Mouse (Mus musculus): ENCODE data around the gene Fam234a. TPM values are rescaled to one million over a fixed set of nuclear protein-coding genes. Genes with fewer than 3 reads are reported as not detected.
A peak's percentile ranks its signal among the peaks of the same experiment; 100 is the strongest.

Gene Fam234a
- polyA plus RNA-seq, 1 experiment from 2014 or later = 49.6 TPM

GRCm38 (mm10) chr17:26239551-26239950, 4.5 kb downstream of the Fam234a start:
- no peak for ATAC-seq (ENCODE audit: low read depth)
- no peak overlapping the region for H3K9ac ChIP-seq (ENCODE audit: low read length)
- H3K4me2 ChIP-seq (ENCODE audit: low read depth, low read length) = no peak overlapping the region
- no peaks in the 10 kb centered on the region; the same call in 1 of the 2 replicates for H3K4me1 ChIP-seq (replicated peaks; ENCODE audit: control insufficient read depth, insufficient read depth, low read length)
- no peaks in the 10 kb centered on the region for H3K27me3 ChIP-seq (ENCODE audit: control insufficient read depth, insufficient read depth, low read depth, low read length)
- 52% methylated on average over 2 of the region's 2 CpGs for WGBS
- no peak overlapping the region for H3K4me3 ChIP-seq (ENCODE audit: low read length)
- H3K27ac ChIP-seq (ENCODE audit: low read length) = no peak overlapping the region
- H3K36me3 ChIP-seq (ENCODE audit: control insufficient read depth, insufficient read depth, low read length) = no peaks in the 10 kb centered on the region
- H3K9me3 ChIP-seq (ENCODE audit: control insufficient read depth, low read length) = no peaks in the 10 kb centered on the region

GRCm38 (mm10) chr17:26237667-26238066, 6.4 kb downstream of the Fam234a start:
- no peaks in the 10 kb centered on the region for H3K27me3 ChIP-seq (ENCODE audit: control insufficient read depth, insufficient read depth, low read depth, low read length)
- H3K4me2 ChIP-seq (ENCODE audit: low read depth, low read length) = no peak overlapping the region
- no peaks in the 10 kb centered on the region for H3K36me3 ChIP-seq (ENCODE audit: control insufficient read depth, insufficient read depth, low read length)
- H3K27ac ChIP-seq (ENCODE audit: low read length) = no peak overlapping the region
- H3K9ac ChIP-seq (ENCODE audit: low read length) = no peak overlapping the region
- ATAC-seq (ENCODE audit: low read depth) = no peak
- no peak overlapping the region for H3K4me3 ChIP-seq (ENCODE audit: low read length)
- H3K9me3 ChIP-seq (ENCODE audit: control insufficient read depth, low read length) = no peaks in the 10 kb centered on the region
- no peaks in the 10 kb centered on the region for H3K4me1 ChIP-seq (replicated peaks; ENCODE audit: control insufficient read depth, insufficient read depth, low read length)
- 78% methylated on average over 10 of the region's 10 CpGs for WGBS

- no peak overlapping the region for H3K27ac ChIP-seq (ENCODE audit: low read length)
- H3K4me3 ChIP-seq (ENCODE audit: low read length) = no peak overlapping the region
- 63% methylated on average over 13 of the region's 13 CpGs for WGBS
- no peaks in the 10 kb centered on the region for H3K27me3 ChIP-seq (ENCODE audit: control insufficient read depth, insufficient read depth, low read depth, low read length)
- H3K9me3 ChIP-seq (ENCODE audit: control insufficient read depth, low read length) = no peaks in the 10 kb centered on the region
- no peak overlapping the region for H3K9ac ChIP-seq (ENCODE audit: low read length)
- no peak overlapping the region for H3K4me2 ChIP-seq (ENCODE audit: low read depth, low read length)
- H3K36me3 ChIP-seq (ENCODE audit: control insufficient read depth, insufficient read depth, low read length) = no peaks in the 10 kb centered on the region
- ATAC-seq (ENCODE audit: low read depth) = no peak
- H3K4me1 ChIP-seq (replicated peaks; ENCODE audit: control insufficient read depth, insufficient read depth, low read length) = no peaks in the 10 kb centered on the region
These were observed 8.8 kb downstream of the Fam234a start for GRCm38 (mm10) chr17:26235077-26235815.

GRCm38 (mm10) chr17:26234386-26234785, 9.7 kb downstream of the Fam234a start:
- 77% methylated on average over 8 of the region's 8 CpGs for WGBS
- H3K36me3 ChIP-seq (ENCODE audit: control insufficient read depth, insufficient read depth, low read length) = no peaks in the 10 kb centered on the region
- ATAC-seq (ENCODE audit: low read depth) = no peak

GRCm38 (mm10) chr17:26232863-26233262, 11.2 kb downstream of the Fam234a start:
- no peaks in the 10 kb centered on the region for H3K36me3 ChIP-seq (ENCODE audit: control insufficient read depth, insufficient read depth, low read length)
- no peak overlapping the region for H3K4me3 ChIP-seq (ENCODE audit: low read length)
- H3K27ac ChIP-seq (ENCODE audit: low read length) = no peak overlapping the region
- WGBS = 72% methylated on average over 8 of the region's 8 CpGs
- H3K4me1 ChIP-seq (replicated peaks; ENCODE audit: control insufficient read depth, insufficient read depth, low read length) = no peaks in the 10 kb centered on the region
- H3K27me3 ChIP-seq (ENCODE audit: control insufficient read depth, insufficient read depth, low read depth, low read length) = no peaks in the 10 kb centered on the region
- H3K9me3 ChIP-seq (ENCODE audit: control insufficient read depth, low read length) = no peaks in the 10 kb centered on the region
- no peak for ATAC-seq (ENCODE audit: low read depth)
- H3K4me2 ChIP-seq (ENCODE audit: low read depth, low read length) = no peak overlapping the region
- no peak overlapping the region for H3K9ac ChIP-seq (ENCODE audit: low read length)

More at GRCm38 (mm10) chr17:26234386-26234785, 9.7 kb downstream of the Fam234a start:
- Histone ChIP-seq H3K27me3 (ENCODE audit: control insufficient read depth, insufficient read depth, low read depth, low read length) (no peaks in the 10 kb centered on the region), H3K4me2 (ENCODE audit: low read depth, low read length) (no peak overlapping the region), H3K4me1 (replicated peaks; ENCODE audit: control insufficient read depth, insufficient read depth, low read length) (no peaks in the 10 kb centered on the region), H3K27ac (ENCODE audit: low read length) (no peak overlapping the region), H3K9ac (ENCODE audit: low read length) (no peak overlapping the region), H3K9me3 (ENCODE audit: control insufficient read depth, low read length) (no peaks in the 10 kb centered on the region), H3K4me3 (ENCODE audit: low read length) (no peak overlapping the region)

- Histone ChIP-seq H3K4me2 (ENCODE audit: low read depth, low read length) (no peak overlapping the region), H3K27ac (ENCODE audit: low read length) (no peak overlapping the region), H3K9ac (ENCODE audit: low read length) (no peak overlapping the region), H3K36me3 (ENCODE audit: control insufficient read depth, insufficient read depth, low read length) (no peaks in the 10 kb centered on the region), H3K4me1 (replicated peaks; ENCODE audit: control insufficient read depth, insufficient read depth, low read length) (peaks cover under 1% of the 10 kb centered on the region; the same call in 1 of the 2 replicates), H3K4me3 (ENCODE audit: low read length) (no peak overlapping the region), H3K9me3 (ENCODE audit: control insufficient read depth, low read length) (no peaks in the 10 kb centered on the region), H3K27me3 (ENCODE audit: control insufficient read depth, insufficient read depth, low read depth, low read length) (no peaks in the 10 kb centered on the region)
- 86% methylated on average over 5 of the region's 5 CpGs for WGBS
- ATAC-seq (ENCODE audit: low read depth) = no peak
These were observed 12.9 kb downstream of the Fam234a start for GRCm38 (mm10) chr17:26231156-26231555.

GRCm38 (mm10) chr17:26229776-26230175, 14.3 kb downstream of the Fam234a start:
- peaks cover 10% of the 10 kb centered on the region; the same call in 1 of the 2 replicates for H3K4me1 ChIP-seq (replicated peaks; ENCODE audit: control insufficient read depth, insufficient read depth, low read length)
- H3K9me3 ChIP-seq (ENCODE audit: control insufficient read depth, low read length) = no peaks in the 10 kb centered on the region
- no peak overlapping the region for H3K4me3 ChIP-seq (ENCODE audit: low read length)
- no peak overlapping the region for H3K4me2 ChIP-seq (ENCODE audit: low read depth, low read length)
- ATAC-seq (ENCODE audit: low read depth) = no peak
- H3K27me3 ChIP-seq (ENCODE audit: control insufficient read depth, insufficient read depth, low read depth, low read length) = no peaks in the 10 kb centered on the region
- no peak overlapping the region for H3K27ac ChIP-seq (ENCODE audit: low read length)
- no peaks in the 10 kb centered on the region for H3K36me3 ChIP-seq (ENCODE audit: control insufficient read depth, insufficient read depth, low read length)
- no peak overlapping the region for H3K9ac ChIP-seq (ENCODE audit: low read length)
- WGBS = 91% methylated on average over 5 of the region's 5 CpGs

- Histone ChIP-seq H3K9ac (ENCODE audit: low read length) (no peak overlapping the region), H3K27me3 (ENCODE audit: control insufficient read depth, insufficient read depth, low read depth, low read length) (no peaks in the 10 kb centered on the region), H3K36me3 (ENCODE audit: control insufficient read depth, insufficient read depth, low read length) (no peaks in the 10 kb centered on the region), H3K4me2 (ENCODE audit: low read depth, low read length) (no peak overlapping the region), H3K27ac (ENCODE audit: low read length) (peak overlapping the region; percentile 61; the same call in 1 of the 2 replicates), H3K9me3 (ENCODE audit: control insufficient read depth, low read length) (no peaks in the 10 kb centered on the region), H3K4me1 (replicated peaks; ENCODE audit: control insufficient read depth, insufficient read depth, low read length) (peaks cover 13% of the 10 kb centered on the region), H3K4me3 (ENCODE audit: low read length) (no peak overlapping the region)
- 48% methylated on average over 12 of the region's 12 CpGs for WGBS
- ATAC-seq (ENCODE audit: low read depth) = peak; percentile 82
These were observed 18.9 kb downstream of the Fam234a start for GRCm38 (mm10) chr17:26225150-26225549.

- WGBS = 44% methylated on average over 2 of the region's 2 CpGs
- no peak overlapping the region for H3K4me2 ChIP-seq (ENCODE audit: low read depth, low read length)
These were observed 22.5 kb downstream of the Fam234a start for GRCm38 (mm10) chr17:26221508-26221907.

More at GRCm38 (mm10) chr17:26221508-26221907, 22.5 kb downstream of the Fam234a start:
- Histone ChIP-seq H3K36me3 (ENCODE audit: control insufficient read depth, insufficient read depth, low read length) (no peaks in the 10 kb centered on the region), H3K9me3 (ENCODE audit: control insufficient read depth, low read length) (no peaks in the 10 kb centered on the region), H3K27me3 (ENCODE audit: control insufficient read depth, insufficient read depth, low read depth, low read length) (no peaks in the 10 kb centered on the region), H3K9ac (ENCODE audit: low read length) (no peak overlapping the region), H3K4me1 (replicated peaks; ENCODE audit: control insufficient read depth, insufficient read depth, low read length) (peaks cover 13% of the 10 kb centered on the region), H3K27ac (ENCODE audit: low read length) (no peak overlapping the region), H3K4me3 (ENCODE audit: low read length) (no peak overlapping the region)
- ATAC-seq (ENCODE audit: low read depth) = peak; percentile 47; the same call in 1 of the 2 replicates

Measured in lung, embryonic 16.5 days (tissue).